ENCODE assay signal across 26 mouse cellular contexts in the genomic region with DNA sequence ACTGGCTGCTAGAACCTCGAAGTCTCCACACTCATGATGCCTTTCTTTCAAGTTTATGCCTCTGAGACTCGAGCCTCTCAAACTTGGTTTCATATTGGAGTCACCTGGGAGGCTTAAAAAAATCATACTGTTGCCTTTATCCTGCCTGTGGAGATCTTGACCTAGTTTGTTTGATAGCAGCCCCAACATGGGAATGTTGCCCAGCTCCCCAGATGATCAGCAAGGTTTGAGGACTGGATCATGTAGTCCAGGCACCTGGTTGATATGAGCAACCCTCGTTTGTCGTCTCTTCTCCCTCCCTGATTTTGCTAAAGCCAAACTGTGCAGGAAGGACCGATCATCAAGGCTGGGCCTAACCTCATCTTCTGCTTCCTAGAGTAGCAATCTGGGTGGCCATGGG.
A peak's percentile ranks its signal among the peaks of the same experiment; 100 is the strongest.
DNase-seq lines count a peak whose midpoint lies in the region; ATAC-seq and TF ChIP-seq lines count a peak whose summit lies in the region.
"Had no signal": no experiment of that assay in that cellular context is flagged by ENCODE, and none has a peak within 500 bp of the region (broad histone marks: within the 10 kb centered on the region; RNA-seq: fewer than 3 reads in every experiment).

No protein-coding gene starts in this region.

- no peak overlapping the region for H3K4me3 ChIP-seq in cerebellum, adult 2 months (replicated peaks; ENCODE audit: insufficient read depth, low read depth, low read length)
- H3K4me3 ChIP-seq: embryonic facial prominence, embryonic 12.5 days; embryonic facial prominence, embryonic 15.5 days; forebrain, embryonic 15.5 days; heart, embryonic 12.5 days; heart, embryonic 15.5 days; hindbrain, embryonic 10.5 days had no signal

- no peak overlapping the region for H3K27ac ChIP-seq in cerebellum, adult 2 months (ENCODE audit: insufficient read depth, low read length)
- H3K27ac ChIP-seq: embryonic facial prominence, embryonic 12.5 days; embryonic facial prominence, embryonic 15.5 days; forebrain, embryonic 15.5 days; heart, embryonic 15.5 days; hindbrain, embryonic 10.5 days; hindbrain, embryonic 14.5 days; hindbrain, postnatal 0 days had no signal

- 37% methylated on average over 5 of the region's 5 CpGs for WGBS in cerebellum, adult 2 months

- H3K27me3 ChIP-seq in cerebellum, adult 2 months (ENCODE audit: control insufficient read depth, insufficient read depth, low read length) = no peaks in the 10 kb centered on the region
- H3K27me3 ChIP-seq: embryonic facial prominence, embryonic 12.5 days; embryonic facial prominence, embryonic 15.5 days; forebrain, embryonic 15.5 days; heart, embryonic 12.5 days; heart, embryonic 15.5 days had no signal

- no peak for TF ChIP-seq POLR2A in cerebellum, adult 2 months (IDR thresholded peaks at IDR 0.05; ENCODE audit: borderline replicate concordance, insufficient read depth, low read length)

- TF ChIP-seq CTCF in cerebellum, adult 2 months (IDR thresholded peaks at IDR 0.05; ENCODE audit: borderline replicate concordance, insufficient read depth, low read depth, low read length) = no peak

- no peak; the same call in 1 of the 2 replicates for ATAC-seq in cerebellum, adult (ENCODE audit: insufficient number of reproducible peaks, low FRiP score, low TSS enrichment)
- ATAC-seq: activated CD4-positive, CD25-positive, alpha-beta regulatory T cell, adult 4 months; forebrain, embryonic 15.5 days; hindbrain, postnatal 0 days; inflammation-experienced regulatory T-cells, adult 6 months; intestine, embryonic 16.5 days had no signal

- peak; percentile 6 for DNase-seq in cerebellum, adult 11 months
- DNase-seq in cerebellum, adult 2 months = peak; percentile 26 to 41
- peak; percentile 32 for DNase-seq in cerebellum, adult 9-11 months
- peak; percentile 18 to 51 for DNase-seq in cerebellum, postnatal 25 days
- DNase-seq in testis, postnatal 10 days (ENCODE audit: low spot score) = no peak
- DNase-seq in urinary bladder, adult 2 months (ENCODE audit: low spot score) = no peak
- no peak for DNase-seq in left cerebral cortex, postnatal 4 days
- DNase-seq: adrenal gland, adult 8-10 months; adrenal gland, postnatal 25 days; gastrocnemius, postnatal 25 days; heart, adult 18-20 months; heart, postnatal 10 days; heart, postnatal 36 days; kidney, adult 18-20 months had no signal

- H3K4me1 ChIP-seq in cerebellum, adult 2 months (ENCODE audit: control insufficient read depth, insufficient read depth, low read length) = peaks cover 8% of the 10 kb centered on the region; the same call in 1 of the 2 replicates
- H3K4me1 ChIP-seq: embryonic facial prominence, embryonic 12.5 days; embryonic facial prominence, embryonic 15.5 days; heart, embryonic 12.5 days; heart, embryonic 15.5 days had no signal

- intact Hi-C loops in left cerebral cortex, postnatal 4 days (cut with DNase I) = no loop called here

Comparison
In these comparisons a context has a peak if more than half of its experiments do, and no peak if none do; other contexts are left out.
1. DNase-seq: peak in cerebellum, adult 11 months (single experiment), cerebellum, adult 2 months (2 of 2), cerebellum, adult 9-11 months (single experiment) and cerebellum, postnatal 25 days (2 of 2); none in testis, postnatal 10 days (single experiment), urinary bladder, adult 2 months (single experiment) and left cerebral cortex, postnatal 4 days (single experiment).